In the genomic region with DNA sequence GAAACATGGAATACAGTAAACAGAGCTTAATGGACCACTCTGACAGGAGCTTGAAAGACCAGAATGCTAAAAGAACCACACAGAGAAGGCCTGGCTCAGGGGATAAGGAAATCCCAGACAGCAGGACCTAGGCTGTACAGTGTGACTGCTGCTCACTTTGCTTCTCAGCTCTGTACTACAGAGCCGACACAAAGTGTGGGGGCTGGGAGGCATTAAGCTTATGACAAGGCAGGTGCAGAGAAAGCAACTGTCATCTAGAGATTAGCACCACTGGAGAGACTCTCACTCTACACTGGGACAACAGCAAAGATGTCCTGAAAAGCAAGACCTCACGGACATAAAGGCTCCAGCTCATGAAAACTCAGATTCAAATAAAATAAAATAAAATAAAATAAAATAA, we compare ENCODE assay signal across 15 mouse cellular contexts. TPM values are rescaled to one million over a fixed set of nuclear protein-coding genes. Genes with fewer than 3 reads are reported as not detected.
DNase-seq lines count a peak whose midpoint lies in the region; ATAC-seq and TF ChIP-seq lines count a peak whose summit lies in the region.
"Had no signal": no experiment of that assay in that cellular context is flagged by ENCODE, and none has a peak within 500 bp of the region (broad histone marks: within the 10 kb centered on the region; RNA-seq: fewer than 3 reads in every experiment).

No protein-coding gene starts in this region.

- no peak for DNase-seq in heart, postnatal 14 days
- DNase-seq in c-Kit-positive CD71-positive TER-119-negative erythroid progenitor cells, embryonic 14.5 days (ENCODE audit: low read depth), result peak; percentile 70
- no peak for DNase-seq in limb, embryonic 14.5 days (ENCODE audit: low spot score)
- DNase-seq in left cerebral cortex, adult 2 months (ENCODE audit: extremely low spot score in 1 of 2, low spot score in 2 of 2), result no peak
- DNase-seq in layer of hippocampus, postnatal 14 days (ENCODE audit: low spot score in 2 of 2), result no peak
- no peak for DNase-seq in adipocyte (ENCODE audit: low spot score)
- DNase-seq: cerebellum, adult 9-11 months; gastrocnemius, postnatal 10 days; kidney, postnatal 10 days had no signal

- H3K4me1 ChIP-seq in heart, embryonic 14.5 days (ENCODE audit: control insufficient read depth in 2 of 2, insufficient read depth in 2 of 2, low read length in 2 of 2), result peaks cover 12 to 37% of the 10 kb centered on the region in 2 experiments
- peaks cover 4% of the 10 kb centered on the region; the same call in 1 of the 2 replicates for H3K4me1 ChIP-seq in limb, embryonic 14.5 days (ENCODE audit: control insufficient read depth, insufficient read depth, low read length)

- whole genome bisulfite sequencing in heart, embryonic 14.5 days, result 51% methylated on average over 2 of the region's 2 CpGs
- 81% methylated on average over 2 of the region's 2 CpGs for WGBS in limb, embryonic 14.5 days

- no peaks in the 10 kb centered on the region for H3K27me3 ChIP-seq in heart, embryonic 14.5 days (ENCODE audit: control insufficient read depth, insufficient read depth, low read length)
- H3K27me3 ChIP-seq in limb, embryonic 14.5 days (ENCODE audit: control insufficient read depth, insufficient read depth, low read length), result no peaks in the 10 kb centered on the region
- H3K27me3 ChIP-seq in myocyte (ENCODE audit: control insufficient read depth, insufficient read depth, insufficient read length), result no peaks in the 10 kb centered on the region
- H3K27me3 ChIP-seq: embryonic facial prominence, embryonic 12.5 days had no signal

- H3ac ChIP-seq in myocyte (ENCODE audit: control insufficient read depth, insufficient read length), result no peak overlapping the region

- H3K9me3 ChIP-seq in heart, embryonic 14.5 days (ENCODE audit: control insufficient read depth, low read length), result no peaks in the 10 kb centered on the region
- H3K9me3 ChIP-seq in limb, embryonic 14.5 days (ENCODE audit: control insufficient read depth, low read length), result no peaks in the 10 kb centered on the region
- H3K9me3 ChIP-seq: embryonic facial prominence, embryonic 12.5 days had no signal

- ATAC-seq in heart, embryonic 14.5 days (ENCODE audit: insufficient number of reproducible peaks, insufficient read depth, low FRiP score, low read depth), result 0 out of 2 replicates have a peak, but pooled peaks have one; percentile 27
- 0 out of 2 replicates have a peak, but pooled peaks have one; percentile 34 for ATAC-seq in limb, embryonic 14.5 days (ENCODE audit: low FRiP score, low read depth)
- ATAC-seq: CD4-positive, CD25-positive, alpha-beta regulatory T cell, adult 4 months; forebrain, embryonic 14.5 days; hindbrain, postnatal 0 days had no signal

- TF ChIP-seq CTCF in left cerebral cortex, adult 2 months (IDR thresholded peaks at IDR 0.05), result no peak

- H3K36me3 ChIP-seq in heart, embryonic 14.5 days (ENCODE audit: control insufficient read depth, insufficient read depth, low read length), result no peaks in the 10 kb centered on the region
- H3K36me3 ChIP-seq in limb, embryonic 14.5 days (ENCODE audit: control insufficient read depth, insufficient read depth, low read length), result peaks cover 8% of the 10 kb centered on the region
- H3K36me3 ChIP-seq in myocyte (ENCODE audit: control insufficient read depth, insufficient read depth), result no peaks in the 10 kb centered on the region
- H3K36me3 ChIP-seq: embryonic facial prominence, embryonic 12.5 days had no signal

- H3K79me2 ChIP-seq in myocyte (ENCODE audit: control insufficient read depth, insufficient read depth), result peaks cover 39% of the 10 kb centered on the region

- H3K4me2 ChIP-seq in heart, embryonic 14.5 days (ENCODE audit: low read length), result no peak overlapping the region
- H3K4me2 ChIP-seq in limb, embryonic 14.5 days (replicated peaks; ENCODE audit: low read depth, low read length, severe bottlenecking), result no peak overlapping the region
- H3K4me2 ChIP-seq in myocyte (ENCODE audit: low read depth), result no peak overlapping the region
- H3K4me2 ChIP-seq: embryonic facial prominence, embryonic 12.5 days had no signal

- no peak for TF ChIP-seq POLR2A in limb, embryonic 14.5 days (IDR thresholded peaks at IDR 0.05; ENCODE audit: borderline replicate concordance, extremely low read depth, insufficient read depth, insufficient read length)
- no peak for TF ChIP-seq POLR2A in myocyte (IDR thresholded peaks at IDR 0.05; ENCODE audit: insufficient read length, low read depth)

- no peak overlapping the region for H3K27ac ChIP-seq in heart, embryonic 14.5 days (replicated peaks in 1 of 2; ENCODE audit: control insufficient read depth in 1 of 2, insufficient read depth in 1 of 2, low read depth in 2 of 2, low read length in 2 of 2)
- no peak overlapping the region for H3K27ac ChIP-seq in limb, embryonic 14.5 days (replicated peaks; ENCODE audit: low read depth, low read length)
- H3K27ac ChIP-seq in left cerebral cortex, adult 2 months, result no peak overlapping the region
- H3K27ac ChIP-seq: embryonic facial prominence, embryonic 12.5 days; hindbrain, postnatal 0 days had no signal

- H3K9ac ChIP-seq in heart, embryonic 14.5 days (ENCODE audit: low read length), result no peak overlapping the region
- no peak overlapping the region for H3K9ac ChIP-seq in limb, embryonic 14.5 days (ENCODE audit: low read depth, low read length, severe bottlenecking)
- H3K9ac ChIP-seq: embryonic facial prominence, embryonic 12.5 days had no signal

- intact Hi-C loops in heart, postnatal 14 days (cut with DNase I), result no loop called here
- intact Hi-C loops in left cerebral cortex, adult 2 months (cut with DNase I), result no loop called here

- no peak overlapping the region for H3K4me3 ChIP-seq in heart, embryonic 14.5 days (ENCODE audit: control insufficient read depth in 1 of 2, insufficient read depth in 1 of 2, low read depth in 1 of 2, low read length in 2 of 2)
- no peak overlapping the region for H3K4me3 ChIP-seq in limb, embryonic 14.5 days (replicated peaks; ENCODE audit: low read length)
- H3K4me3 ChIP-seq in myocyte, result no peak overlapping the region
- H3K4me3 ChIP-seq in left cerebral cortex, adult 2 months, result no peak overlapping the region
- H3K4me3 ChIP-seq: embryonic facial prominence, embryonic 12.5 days had no signal

TF ChIP-seq in myocyte, 11 proteins besides CTCF, POLR2A, EP300 and RAD21:
- TF ChIP-seq MYOG (IDR thresholded peaks at IDR 0.05; ENCODE audit: control insufficient read depth in 1 of 3, insufficient read depth in 1 of 3, insufficient read length in 2 of 3, low read depth in 2 of 3) (peak in 1 of 3 experiments; percentile 36), MYOD1 (IDR thresholded peaks at IDR 0.05; ENCODE audit: control insufficient read depth in 1 of 3, insufficient read length in 2 of 3, low read depth in 2 of 3) (peak in 2 of 3 experiments; percentile 7 to 62), SRF (IDR thresholded peaks at IDR 0.05; ENCODE audit: control insufficient read depth, insufficient read length, low read depth) (no peak)

RNA-seq across cellular contexts. Expression of gene Ppfia1, which starts 14.4 kb away (rescaled TPM):
- polyA plus RNA-seq in heart, embryonic 14.5 days (2014; fragmentation: Nextera tagmentation; extraction: Ambion mirVana), result 25.0 and 28.8 TPM in 2 replicates
- total RNA-seq in heart, postnatal 14 days (2021), result 10 to 100 TPM; 46.3 to 54.8 TPM
- 58.1 and 63.6 TPM in 2 replicates for polyA plus RNA-seq in limb, embryonic 14.5 days (2012; rRNA removed)
- 41.7 and 42.0 TPM in 2 replicates for polyA plus RNA-seq in limb, embryonic 14.5 days (2014; fragmentation: Nextera tagmentation; extraction: Ambion mirVana)
- polyA plus RNA-seq in myocyte (2012; fragmentation: generic; extraction: Trizol), result 17.8 TPM
- 10 to 100 TPM; 35.9 to 37.3 TPM for total RNA-seq in left cerebral cortex, adult 2 months (2021)
- total RNA-seq in layer of hippocampus, postnatal 14 days (2021), result 10 to 100 TPM; 37.8 to 37.9 TPM

RNA-seq across cellular contexts. Expression of gene Fadd, which starts 43.1 kb away (rescaled TPM):
- 12.7 and 13.3 TPM in 2 replicates for polyA plus RNA-seq in heart, embryonic 14.5 days (2014; fragmentation: Nextera tagmentation; extraction: Ambion mirVana)
- total RNA-seq in heart, postnatal 14 days (2021), result 1 to 10 TPM; 7.0 to 7.2 TPM
- 9.3 and 10.8 TPM in 2 replicates for polyA plus RNA-seq in limb, embryonic 14.5 days (2012; rRNA removed)
- polyA plus RNA-seq in limb, embryonic 14.5 days (2014; fragmentation: Nextera tagmentation; extraction: Ambion mirVana), result 9.6 and 11.0 TPM in 2 replicates
- 5.7 TPM for polyA plus RNA-seq in myocyte (2012; fragmentation: generic; extraction: Trizol)
- 1 to 10 TPM; 2.1 to 2.3 TPM for total RNA-seq in left cerebral cortex, adult 2 months (2021)
- 1 to 10 TPM; 2.5 to 2.9 TPM for total RNA-seq in layer of hippocampus, postnatal 14 days (2021)
